Mouse (Mus musculus): Measurements from ENCODE around the gene Lgals2. TPM values are rescaled to one million over a fixed set of nuclear protein-coding genes. Genes with fewer than 3 reads are reported as not detected.

The Lgals2 gene
- polyA plus RNA-seq, 1 experiment from 2014 or later: 39.4 TPM

- no peak for ATAC-seq (ENCODE audit: low FRiP score, low TSS enrichment)
- Histone ChIP-seq H3K27me3 (ENCODE audit: control insufficient read depth, insufficient read depth, low read length) (no peaks in the 10 kb centered on the region), H3K4me2 (replicated peaks; ENCODE audit: low read depth) (no peak overlapping the region), H3K4me1 (replicated peaks; ENCODE audit: control insufficient read depth, insufficient read depth) (no peaks in the 10 kb centered on the region), H3K9ac (ENCODE audit: low read length) (no peak overlapping the region), H3K27ac (replicated peaks) (no peak overlapping the region), H3K9me3 (ENCODE audit: control insufficient read depth, low read length) (no peaks in the 10 kb centered on the region), H3K4me3 (ENCODE audit: low read depth, low read length) (no peak overlapping the region), H3K36me3 (ENCODE audit: control insufficient read depth, insufficient read depth, low read length) (no peaks in the 10 kb centered on the region)
- TF ChIP-seq CTCF (IDR thresholded peaks at IDR 0.05; ENCODE audit: low read depth) (no peak), EP300 (optimal IDR thresholded peaks at IDR 0.05) (no peak)
- DNase-seq (ENCODE audit: low spot score): no peak
- 90% methylated on average over 5 of the region's 5 CpGs for WGBS
These were observed 7.0 kb upstream of the Lgals2 start for GRCm38 (mm10) chr15:78862280-78862679.

GRCm38 (mm10) chr15:78859714-78860113 lies 4.4 kb upstream of the Lgals2 start:
- no peak overlapping the region for H3K4me3 ChIP-seq (ENCODE audit: low read depth, low read length)
- H3K4me2 ChIP-seq (replicated peaks; ENCODE audit: low read depth): no peak overlapping the region
- H3K27me3 ChIP-seq (ENCODE audit: control insufficient read depth, insufficient read depth, low read length): no peaks in the 10 kb centered on the region
- no peaks in the 10 kb centered on the region for H3K4me1 ChIP-seq (replicated peaks; ENCODE audit: control insufficient read depth, insufficient read depth)
- TF ChIP-seq CTCF (IDR thresholded peaks at IDR 0.05; ENCODE audit: low read depth) (no peak), EP300 (optimal IDR thresholded peaks at IDR 0.05) (no peak)
- H3K9me3 ChIP-seq (ENCODE audit: control insufficient read depth, low read length): no peaks in the 10 kb centered on the region
- H3K27ac ChIP-seq (replicated peaks): no peak overlapping the region
- ATAC-seq (ENCODE audit: low FRiP score, low TSS enrichment) (no peak), DNase-seq (ENCODE audit: low spot score) (no peak)
- 62% methylated on average over 6 of the region's 6 CpGs for WGBS
- no peaks in the 10 kb centered on the region for H3K36me3 ChIP-seq (ENCODE audit: control insufficient read depth, insufficient read depth, low read length)
- no peak overlapping the region for H3K9ac ChIP-seq (ENCODE audit: low read length)

GRCm38 (mm10) chr15:78859311-78859710 lies 4.0 kb upstream of the Lgals2 start:
- Histone ChIP-seq H3K9me3 (ENCODE audit: control insufficient read depth, low read length) (no peaks in the 10 kb centered on the region), H3K4me2 (replicated peaks; ENCODE audit: low read depth) (no peak overlapping the region), H3K4me1 (replicated peaks; ENCODE audit: control insufficient read depth, insufficient read depth) (no peaks in the 10 kb centered on the region), H3K4me3 (ENCODE audit: low read depth, low read length) (no peak overlapping the region), H3K9ac (ENCODE audit: low read length) (0 out of 2 replicates have a peak overlapping the region, but pooled peaks have one; percentile 4), H3K27me3 (ENCODE audit: control insufficient read depth, insufficient read depth, low read length) (no peaks in the 10 kb centered on the region), H3K27ac (replicated peaks) (no peak overlapping the region), H3K36me3 (ENCODE audit: control insufficient read depth, insufficient read depth, low read length) (no peaks in the 10 kb centered on the region)
- TF ChIP-seq CTCF (IDR thresholded peaks at IDR 0.05; ENCODE audit: low read depth) (no peak), EP300 (optimal IDR thresholded peaks at IDR 0.05) (no peak)
- ATAC-seq (ENCODE audit: low FRiP score, low TSS enrichment) (no peak), DNase-seq (ENCODE audit: low spot score) (no peak)
- 75% methylated on average over 4 of the region's 4 CpGs for WGBS

GRCm38 (mm10) chr15:78857009-78857408 lies 1.7 kb upstream of the Lgals2 start:
- DNase-seq (ENCODE audit: low spot score): no peak
- Histone ChIP-seq H3K4me3 (ENCODE audit: low read depth, low read length) (no peak overlapping the region), H3K27ac (replicated peaks) (no peak overlapping the region), H3K36me3 (ENCODE audit: control insufficient read depth, insufficient read depth, low read length) (no peaks in the 10 kb centered on the region), H3K27me3 (ENCODE audit: control insufficient read depth, insufficient read depth, low read length) (no peaks in the 10 kb centered on the region), H3K9me3 (ENCODE audit: control insufficient read depth, low read length) (no peaks in the 10 kb centered on the region), H3K4me1 (replicated peaks; ENCODE audit: control insufficient read depth, insufficient read depth) (no peaks in the 10 kb centered on the region), H3K4me2 (replicated peaks; ENCODE audit: low read depth) (no peak overlapping the region), H3K9ac (ENCODE audit: low read length) (no peak overlapping the region)
- no peak for ATAC-seq (ENCODE audit: low FRiP score, low TSS enrichment)
- WGBS: 62% methylated on average over 7 of the region's 7 CpGs
- TF ChIP-seq EP300 (optimal IDR thresholded peaks at IDR 0.05) (no peak), CTCF (IDR thresholded peaks at IDR 0.05; ENCODE audit: low read depth) (no peak)

- Histone ChIP-seq H3K9ac (ENCODE audit: low read length) (no peak overlapping the region), H3K4me2 (replicated peaks; ENCODE audit: low read depth) (no peak overlapping the region), H3K27me3 (ENCODE audit: control insufficient read depth, insufficient read depth, low read length) (no peaks in the 10 kb centered on the region), H3K9me3 (ENCODE audit: control insufficient read depth, low read length) (no peaks in the 10 kb centered on the region), H3K4me3 (ENCODE audit: low read depth, low read length) (no peak overlapping the region), H3K36me3 (ENCODE audit: control insufficient read depth, insufficient read depth, low read length) (peaks cover 9% of the 10 kb centered on the region; the same call in 1 of the 2 replicates), H3K27ac (replicated peaks) (peak overlapping the region; percentile 89), H3K4me1 (replicated peaks; ENCODE audit: control insufficient read depth, insufficient read depth) (peaks cover 4% of the 10 kb centered on the region; the same call in 1 of the 2 replicates)
- WGBS: 9% methylated on average over 13 of the region's 13 CpGs
- DNase-seq (ENCODE audit: low spot score) (peak; percentile 97), ATAC-seq (ENCODE audit: low FRiP score, low TSS enrichment) (peak; percentile 65)
- TF ChIP-seq EP300 (optimal IDR thresholded peaks at IDR 0.05) (no peak), CTCF (IDR thresholded peaks at IDR 0.05; ENCODE audit: low read depth) (peak; percentile 99)
These were observed 3.7 kb downstream of the Lgals2 start for GRCm38 (mm10) chr15:78851505-78852153.

GRCm38 (mm10) chr15:78850944-78851343 lies 4.4 kb downstream of the Lgals2 start:
- no peak for ATAC-seq (ENCODE audit: low FRiP score, low TSS enrichment)
- Histone ChIP-seq H3K4me1 (replicated peaks; ENCODE audit: control insufficient read depth, insufficient read depth) (peaks cover 4% of the 10 kb centered on the region; the same call in 1 of the 2 replicates), H3K4me3 (ENCODE audit: low read depth, low read length) (no peak overlapping the region), H3K27ac (replicated peaks) (peak overlapping the region; percentile 89), H3K36me3 (ENCODE audit: control insufficient read depth, insufficient read depth, low read length) (peaks cover 9% of the 10 kb centered on the region; the same call in 1 of the 2 replicates), H3K4me2 (replicated peaks; ENCODE audit: low read depth) (no peak overlapping the region), H3K9me3 (ENCODE audit: control insufficient read depth, low read length) (no peaks in the 10 kb centered on the region), H3K9ac (ENCODE audit: low read length) (no peak overlapping the region), H3K27me3 (ENCODE audit: control insufficient read depth, insufficient read depth, low read length) (no peaks in the 10 kb centered on the region)
- TF ChIP-seq CTCF (IDR thresholded peaks at IDR 0.05; ENCODE audit: low read depth): no peak
- peak; percentile 45 for DNase-seq (ENCODE audit: low spot score)
- WGBS: 53% methylated on average over 6 of the region's 6 CpGs
